Mouse (Mus musculus) forebrain, embryonic 14.5 days (tissue): ENCODE data around the gene Lrmda. TPM values are rescaled to one million over a fixed set of nuclear protein-coding genes. Genes with fewer than 3 reads are reported as not detected.
A peak's percentile ranks its signal among the peaks of the same experiment; 100 is the strongest.

Source experiments
- ATAC-seq: fragments of 200-750 bp; cut with Nextera tagmentation; 2 replicates; pipeline ENCODE4 v1.8.0; 2017; ENCODE audit warnings: mild to moderate bottlenecking, moderate library complexity
- DNase-seq: peaks from one replicate; pipeline ENCODE4 v3.0.0-alpha.2; 2015; ENCODE audit warnings: low spot score
- H3K27ac ChIP-seq: fragments of 300-500 bp; sonication (generic); 2 replicates; pipeline ENCODE4 v1.5.1; 2014; ENCODE audit warnings: low read depth, mild to moderate bottlenecking, control low read depth, low read length, moderate library complexity
- H3K27me3 ChIP-seq: fragments of 300-500 bp; sonication (generic); replicated peaks from 2 replicates; pipeline ENCODE4 v1.6.1; 2014; ENCODE audit warnings: low read length, control low read depth, mixed read lengths; ENCODE audit not compliant: control insufficient read depth, insufficient read depth
- H3K36me3 ChIP-seq: fragments of 300-500 bp; sonication (generic); 2 replicates; pipeline ENCODE4 v1.6.1; 2014; ENCODE audit warnings: low read length, control low read depth; ENCODE audit not compliant: control insufficient read depth, insufficient read depth
- H3K4me1 ChIP-seq: fragments of 300-500 bp; sonication (generic); 2 replicates; pipeline ENCODE4 v1.6.1; 2014; ENCODE audit warnings: antibody characterized with exemption, low read length, control low read depth; ENCODE audit not compliant: control insufficient read depth, insufficient read depth
- H3K4me2 ChIP-seq: fragments of 300-500 bp; sonication (generic); 2 replicates; pipeline ENCODE4 v1.6.1; 2014; ENCODE audit warnings: mild to moderate bottlenecking, control low read depth, low read length
- H3K4me3 ChIP-seq: fragments of 300-500 bp; sonication (generic); 2 replicates; pipeline ENCODE4 v1.5.1; 2014; ENCODE audit warnings: low read depth, low read length, control low read depth
- H3K9ac ChIP-seq: fragments of 300-500 bp; sonication (generic); 2 replicates; pipeline ENCODE4 v1.6.1; 2014; ENCODE audit warnings: mild to moderate bottlenecking, low read length, control low read depth, moderate library complexity
- H3K9me3 ChIP-seq: fragments of 300-500 bp; sonication (generic); replicated peaks from 2 replicates; pipeline ENCODE4 v1.6.1; 2016; ENCODE audit warnings: low read length, control low read depth, mixed read lengths; ENCODE audit not compliant: control insufficient read depth
- WGBS: fragments of 180-500 bp; shearing (Covaris S2); extraction: QIAGEN DNeasy Blood & Tissue Kit; methylation state at CpG from one replicate; pipeline ENCODE4 v1.1.7; 2014; 5-methylcytosine and 5-hydroxymethylcytosine counted together
- polyA plus RNA-seq: library from polyadenylated mRNA; unstranded; fragments of >200 nt; fragmentation: Nextera tagmentation; extraction: Ambion mirVana; gene quantifications from 2 replicates; pipeline ENCODE4 v1.2.1, GENCODE M21; 2014

Lrmda gene
- polyA plus RNA-seq, 1 experiment from 2014 or later, result not detected

GRCm38 (mm10) chr14:22673581-22673980 lies 654.1 kb downstream of the Lrmda start:
- no peaks in the 10 kb centered on the region for H3K4me1 ChIP-seq

GRCm38 (mm10) chr14:22679008-22679704 lies 659.6 kb downstream of the Lrmda start:
- Histone ChIP-seq H3K4me2 (no peak overlapping the region), H3K27me3 (peaks cover 16% of the 10 kb centered on the region), H3K9ac (no peak overlapping the region), H3K9me3 (no peaks in the 10 kb centered on the region), H3K4me1 (peaks cover 20% of the 10 kb centered on the region), H3K27ac (peak overlapping the region; percentile 64; the same call in 1 of the 2 replicates), H3K4me3 (no peak overlapping the region), H3K36me3 (no peaks in the 10 kb centered on the region)
- DNase-seq (peak; percentile 50), ATAC-seq (peak; percentile 65)
- WGBS, result 14% methylated on average over 5 of the region's 5 CpGs

More at GRCm38 (mm10) chr14:22673581-22673980, 654.1 kb downstream of the Lrmda start:
- Histone ChIP-seq H3K27me3 (peaks cover 8% of the 10 kb centered on the region), H3K9me3 (no peaks in the 10 kb centered on the region), H3K4me3 (no peak overlapping the region), H3K36me3 (no peaks in the 10 kb centered on the region), H3K27ac (no peak overlapping the region), H3K4me2 (no peak overlapping the region), H3K9ac (no peak overlapping the region)
- 30% methylated on average over 5 of the region's 5 CpGs for WGBS
- no peak for ATAC-seq
- DNase-seq, result no peak

GRCm38 (mm10) chr14:22679705-22680643 lies 660.5 kb downstream of the Lrmda start:
- peak; percentile 89 for DNase-seq
- peak overlapping the region; percentile 64; the same call in 1 of the 2 replicates for H3K27ac ChIP-seq

GRCm38 (mm10) chr14:22686886-22687285 lies 667.4 kb downstream of the Lrmda start:
- Histone ChIP-seq H3K9ac (no peak overlapping the region), H3K9me3 (no peaks in the 10 kb centered on the region), H3K4me1 (no peaks in the 10 kb centered on the region), H3K27ac (no peak overlapping the region), H3K4me3 (no peak overlapping the region), H3K4me2 (no peak overlapping the region), H3K36me3 (no peaks in the 10 kb centered on the region), H3K27me3 (peaks cover 5% of the 10 kb centered on the region; the same call in 1 of the 2 replicates)
- DNase-seq (peak; percentile 29), ATAC-seq (no peak)
- WGBS, result 69% methylated on average over 4 of the region's 4 CpGs

More at GRCm38 (mm10) chr14:22679705-22680643, 660.5 kb downstream of the Lrmda start:
- Histone ChIP-seq H3K4me1 (peaks cover 20% of the 10 kb centered on the region), H3K27me3 (peaks cover 15% of the 10 kb centered on the region), H3K9me3 (no peaks in the 10 kb centered on the region), H3K4me2 (no peak overlapping the region), H3K36me3 (no peaks in the 10 kb centered on the region), H3K4me3 (no peak overlapping the region), H3K9ac (no peak overlapping the region)
- peak; percentile 88 for ATAC-seq
- WGBS, result 9% methylated on average over 9 of the region's 9 CpGs

GRCm38 (mm10) chr14:22688399-22688798 lies 668.9 kb downstream of the Lrmda start:
- Histone ChIP-seq H3K9me3 (no peaks in the 10 kb centered on the region), H3K27ac (no peak overlapping the region), H3K27me3 (no peaks in the 10 kb centered on the region; the same call in 1 of the 2 replicates), H3K9ac (no peak overlapping the region), H3K4me3 (no peak overlapping the region), H3K36me3 (no peaks in the 10 kb centered on the region), H3K4me1 (no peaks in the 10 kb centered on the region), H3K4me2 (no peak overlapping the region)
- WGBS, result 86% methylated on average over 2 of the region's 2 CpGs
- DNase-seq (no peak), ATAC-seq (no peak)

GRCm38 (mm10) chr14:22695448-22695847 lies 675.9 kb downstream of the Lrmda start:
- H3K9me3 ChIP-seq, result no peaks in the 10 kb centered on the region
- 38% methylated on average over 6 of the region's 6 CpGs for whole genome bisulfite sequencing
- peaks cover 9% of the 10 kb centered on the region for H3K4me1 ChIP-seq
- H3K36me3 ChIP-seq, result no peaks in the 10 kb centered on the region
- H3K9ac ChIP-seq, result no peak overlapping the region
- no peak overlapping the region for H3K27ac ChIP-seq
- peak; percentile 80 for DNase-seq
- peaks cover 3% of the 10 kb centered on the region; the same call in 1 of the 2 replicates for H3K27me3 ChIP-seq
- no peak overlapping the region for H3K4me3 ChIP-seq
- no peak overlapping the region for H3K4me2 ChIP-seq
- ATAC-seq, result no peak

GRCm38 (mm10) chr14:22695931-22696365 lies 676.4 kb downstream of the Lrmda start:
- no peak overlapping the region for H3K9ac ChIP-seq
- ATAC-seq, result no peak
- peaks cover 9% of the 10 kb centered on the region for H3K4me1 ChIP-seq
- no peak overlapping the region for H3K4me3 ChIP-seq
- no peaks in the 10 kb centered on the region for H3K36me3 ChIP-seq
- no peaks in the 10 kb centered on the region for H3K9me3 ChIP-seq
- peaks cover 3% of the 10 kb centered on the region; the same call in 1 of the 2 replicates for H3K27me3 ChIP-seq
- no peak overlapping the region for H3K27ac ChIP-seq
- 58% methylated on average over 4 of the region's 4 CpGs for WGBS
- no peak overlapping the region for H3K4me2 ChIP-seq
- DNase-seq, result no peak

- Histone ChIP-seq H3K27ac (no peak overlapping the region), H3K4me3 (no peak overlapping the region), H3K4me1 (peaks cover 9% of the 10 kb centered on the region), H3K9ac (no peak overlapping the region), H3K36me3 (no peaks in the 10 kb centered on the region), H3K27me3 (0 out of 2 replicates have a peak, but pooled peaks cover 3% of the 10 kb centered on the region), H3K4me2 (no peak overlapping the region), H3K9me3 (no peaks in the 10 kb centered on the region)
- no peak for ATAC-seq
- DNase-seq, result no peak
- WGBS, result 88% methylated on average over 1 of the region's 1 CpGs
Observed at GRCm38 (mm10) chr14:22700236-22700635, 680.7 kb downstream of the Lrmda start.
